Mouse (Mus musculus): Measurements from ENCODE around the gene Josd1.
A peak's percentile ranks its signal among the peaks of the same experiment; 100 is the strongest.

Josd1 gene

DNA sequence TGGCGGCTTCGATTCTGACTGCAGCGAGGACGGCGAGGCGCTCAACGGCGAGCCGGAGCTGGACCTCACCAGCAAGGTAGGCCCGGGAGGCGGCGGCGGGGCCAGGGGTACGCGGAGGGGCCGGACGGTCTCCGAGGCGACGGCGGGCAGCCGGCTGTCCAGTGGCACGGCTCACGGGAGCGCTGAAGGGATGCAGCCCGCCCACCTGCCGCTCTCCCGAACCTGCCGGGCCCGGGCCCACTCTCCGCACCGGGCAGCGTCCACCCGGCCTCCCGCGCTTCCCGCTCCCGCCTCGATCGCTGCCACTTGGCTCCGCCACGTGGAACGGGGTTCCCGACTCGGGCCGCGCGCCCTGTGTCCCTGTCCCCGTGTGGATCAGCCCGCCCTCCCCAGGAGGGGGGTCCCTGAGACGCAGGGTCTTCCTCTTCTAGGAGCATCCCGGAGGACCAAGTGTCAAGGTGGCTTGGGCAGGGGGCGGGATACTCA, 3.3 kb upstream of the Josd1 start:
- peak in 1 of 2 experiments; percentile 60 for DNase-seq

DNA sequence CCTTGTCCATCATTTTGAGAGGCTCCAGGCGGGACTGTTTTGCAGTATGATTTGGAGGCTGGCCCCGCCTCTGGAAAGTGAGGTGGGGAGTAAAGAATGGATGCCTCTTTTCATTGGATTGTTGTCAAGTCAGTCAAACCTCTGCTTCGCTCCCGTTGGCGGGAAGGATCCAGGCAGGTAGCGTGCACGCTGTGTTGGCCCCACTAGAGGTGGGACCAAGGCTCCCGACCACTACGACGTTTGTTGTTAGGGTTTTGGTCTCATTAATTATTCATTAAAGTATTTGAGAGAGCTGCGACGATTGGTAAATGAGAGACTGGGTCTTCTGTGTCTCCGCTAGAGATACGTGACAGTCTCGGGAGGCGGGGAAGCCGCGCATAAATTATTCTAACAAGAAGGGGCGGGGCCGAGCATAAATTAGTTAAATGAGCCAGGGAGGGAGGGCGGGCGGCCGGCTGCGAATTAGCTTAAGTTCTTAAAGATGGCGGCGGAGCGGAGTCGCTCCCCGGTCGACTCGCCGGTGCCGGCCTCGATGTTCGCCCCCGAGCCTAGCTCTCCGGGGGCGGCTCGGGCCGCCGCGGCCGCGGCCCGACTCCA, 2.8 kb upstream of the Josd1 start, which contains the start of gene Gtpbp1:
Gene Gtpbp1, plus strand, starts transcription at position 420 of the 597 bp plus-strand sequence.
- peak; percentile 98 to 99 for DNase-seq

DNA sequence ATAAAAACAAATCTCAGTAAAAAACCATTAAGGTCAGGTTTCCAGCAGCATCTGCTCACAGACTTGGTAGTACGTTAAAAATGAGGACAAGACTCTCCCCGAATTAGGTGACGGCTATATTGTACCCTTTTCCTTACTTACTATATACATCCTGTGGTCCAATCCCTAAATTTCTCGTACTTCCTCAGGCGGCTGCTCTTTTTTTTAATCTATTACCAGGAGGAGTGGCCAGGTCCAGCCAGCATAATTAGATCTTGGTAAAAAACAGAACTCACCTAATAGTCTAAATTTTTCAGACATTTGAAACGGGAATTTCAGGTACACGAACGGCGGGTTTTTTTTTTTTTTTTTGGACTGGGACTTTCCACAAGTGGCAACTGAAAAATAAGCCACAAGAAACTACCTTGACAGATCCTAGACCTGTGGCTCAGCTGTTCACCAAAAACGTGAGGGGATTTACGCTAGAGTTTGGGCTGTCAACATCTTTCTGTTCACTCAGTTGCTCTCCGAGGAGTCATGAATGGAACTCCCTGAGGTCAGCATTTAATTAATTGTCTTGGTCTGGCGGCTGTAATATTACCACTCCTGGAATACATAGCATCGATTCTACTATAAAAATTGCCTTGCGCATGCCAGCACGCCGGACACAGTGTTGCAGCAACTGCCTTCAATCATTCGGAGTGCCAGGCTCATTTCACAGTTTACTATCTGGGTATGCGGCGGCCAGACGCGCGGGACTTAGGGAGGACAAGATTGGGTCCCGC, 2.1 kb upstream of the Josd1 start:
- no peak for DNase-seq

DNA sequence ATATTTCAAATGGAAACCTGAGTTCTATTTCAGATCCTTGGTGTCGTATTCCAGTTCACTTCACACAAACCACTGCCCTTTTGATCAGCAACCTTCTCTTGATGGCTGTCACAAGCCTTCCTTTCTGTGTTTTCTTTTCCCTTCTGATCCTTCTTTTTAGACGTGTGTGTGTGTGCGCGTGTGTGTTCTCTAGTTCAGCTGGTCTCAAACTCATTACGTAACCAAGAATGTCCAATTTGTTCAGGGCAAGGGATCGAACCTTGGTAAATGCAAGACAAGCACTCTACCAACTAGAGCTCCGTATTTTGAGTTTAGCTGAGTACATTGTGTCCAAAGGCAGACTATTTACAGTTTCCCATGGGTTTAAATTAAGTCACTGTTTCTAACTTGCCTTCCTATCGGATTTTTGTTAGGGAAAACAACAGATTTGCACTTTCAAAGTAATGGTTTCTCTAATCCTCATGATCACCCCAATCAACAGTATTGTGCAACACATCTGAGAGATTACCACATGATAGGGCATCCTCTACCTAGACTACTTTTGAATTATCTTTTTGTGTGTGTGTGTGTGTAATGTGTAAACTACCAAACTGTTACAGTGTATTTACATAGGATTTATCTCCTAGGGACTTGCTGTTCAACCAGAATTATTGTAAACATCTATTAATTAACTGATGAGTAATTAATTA, 693 bp upstream of the Josd1 start:
- DNase-seq: no peak

DNA sequence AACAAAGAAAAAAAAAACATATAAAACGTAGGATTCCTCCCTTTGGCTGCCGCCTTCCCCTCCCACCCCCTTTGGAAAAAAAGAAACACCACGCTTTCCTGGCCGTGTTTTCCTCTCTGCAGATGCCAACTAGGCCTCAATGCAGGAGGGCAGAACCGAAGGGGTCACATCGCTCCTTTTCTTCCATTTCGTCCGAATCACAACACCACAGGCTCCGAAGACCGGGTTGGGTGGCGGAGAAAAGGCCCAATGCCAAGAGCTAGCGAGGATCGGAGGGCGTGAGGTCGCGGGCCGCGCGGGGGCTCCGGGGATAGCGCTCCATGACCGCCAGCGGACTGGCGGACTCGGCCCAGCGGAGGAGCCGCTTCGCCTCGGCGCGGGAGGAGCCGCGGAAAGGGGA, 544 bp downstream of the Josd1 start:
- DNase-seq: peak in 1 of 2 experiments; percentile 69

DNA sequence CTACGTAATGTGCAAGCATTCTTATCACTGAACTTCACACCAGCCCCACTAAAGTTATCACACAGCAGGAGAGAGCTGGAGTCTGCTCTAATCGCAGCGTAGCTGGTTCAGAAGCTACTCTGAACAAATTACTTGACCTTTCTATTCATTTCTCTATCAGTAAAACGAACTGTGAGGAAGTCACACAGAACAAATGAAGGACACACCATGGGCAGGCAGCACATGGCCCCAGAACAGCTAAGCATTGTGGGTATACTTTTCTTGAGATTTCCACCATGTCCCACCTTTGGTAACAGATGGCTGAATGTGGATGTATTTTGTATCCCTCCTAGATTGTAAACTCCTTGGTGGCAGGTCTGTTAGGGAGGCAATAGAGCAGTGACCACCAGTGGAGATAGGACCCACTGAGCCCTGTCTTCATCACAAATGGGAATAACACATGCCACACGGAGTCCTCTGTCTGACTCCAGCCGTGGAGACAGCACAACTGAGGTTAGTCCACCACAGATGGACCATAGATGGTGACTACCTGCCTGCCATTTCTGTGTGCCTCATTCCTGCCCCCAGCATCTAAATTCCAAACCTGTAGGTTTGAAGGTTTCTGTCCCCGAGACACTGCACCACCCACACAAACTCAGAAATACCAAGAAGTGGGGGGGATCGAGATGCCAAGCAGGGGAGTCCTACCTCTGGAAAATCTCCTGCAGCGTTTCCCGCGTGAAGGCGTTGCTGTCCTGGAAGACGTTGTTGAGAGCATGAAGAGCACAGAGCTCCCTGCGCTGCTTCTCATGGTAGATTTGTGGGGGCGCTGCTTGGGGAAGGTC, 1.5 kb downstream of the Josd1 start:
- DNase-seq: no peak

DNA sequence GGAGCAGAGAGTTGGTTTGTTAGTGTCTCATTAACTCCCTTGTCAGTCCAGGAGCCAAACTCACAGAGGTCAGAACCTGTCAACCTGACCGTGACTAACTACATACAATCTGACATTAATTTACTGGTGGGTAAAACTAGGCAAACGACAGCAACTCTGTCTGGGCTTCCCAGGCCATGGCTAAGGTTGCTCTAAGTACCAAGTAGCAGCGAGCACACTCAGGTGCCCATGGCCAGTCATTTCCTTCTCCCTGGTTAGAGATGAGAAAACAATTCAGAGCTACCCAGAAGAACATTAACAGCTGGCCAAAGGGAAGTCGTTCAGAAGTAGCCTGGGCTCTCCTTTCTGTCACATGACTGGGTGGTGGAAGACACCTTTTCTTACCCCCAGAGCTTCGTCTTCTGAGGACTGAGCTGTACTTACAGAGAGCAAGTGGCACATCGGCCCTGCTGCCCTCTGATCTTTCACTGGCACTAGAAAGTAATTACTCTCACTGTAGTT, 2.5 kb downstream of the Josd1 start:
- no peak for DNase-seq

DNA sequence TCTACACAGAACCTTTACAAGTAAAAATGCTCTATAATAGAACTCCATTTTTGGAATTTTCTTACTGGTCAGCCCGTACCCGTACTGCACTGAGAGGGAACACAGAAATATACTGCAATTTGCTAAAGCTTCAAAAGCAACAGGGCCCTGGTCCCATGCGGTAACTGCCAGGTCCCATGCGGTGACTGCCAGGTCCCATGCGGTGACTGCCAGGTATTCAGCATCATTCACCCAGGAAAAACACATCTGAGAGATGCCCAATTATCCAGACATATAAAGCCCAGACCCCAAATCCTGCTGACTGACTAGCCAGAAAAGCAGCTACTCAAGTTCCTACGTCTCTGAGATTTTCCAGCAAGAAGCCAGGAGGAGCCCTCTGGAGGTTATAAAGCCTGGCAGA, 3.1 kb downstream of the Josd1 start:
- DNase-seq: peak; percentile 47 to 63

DNA sequence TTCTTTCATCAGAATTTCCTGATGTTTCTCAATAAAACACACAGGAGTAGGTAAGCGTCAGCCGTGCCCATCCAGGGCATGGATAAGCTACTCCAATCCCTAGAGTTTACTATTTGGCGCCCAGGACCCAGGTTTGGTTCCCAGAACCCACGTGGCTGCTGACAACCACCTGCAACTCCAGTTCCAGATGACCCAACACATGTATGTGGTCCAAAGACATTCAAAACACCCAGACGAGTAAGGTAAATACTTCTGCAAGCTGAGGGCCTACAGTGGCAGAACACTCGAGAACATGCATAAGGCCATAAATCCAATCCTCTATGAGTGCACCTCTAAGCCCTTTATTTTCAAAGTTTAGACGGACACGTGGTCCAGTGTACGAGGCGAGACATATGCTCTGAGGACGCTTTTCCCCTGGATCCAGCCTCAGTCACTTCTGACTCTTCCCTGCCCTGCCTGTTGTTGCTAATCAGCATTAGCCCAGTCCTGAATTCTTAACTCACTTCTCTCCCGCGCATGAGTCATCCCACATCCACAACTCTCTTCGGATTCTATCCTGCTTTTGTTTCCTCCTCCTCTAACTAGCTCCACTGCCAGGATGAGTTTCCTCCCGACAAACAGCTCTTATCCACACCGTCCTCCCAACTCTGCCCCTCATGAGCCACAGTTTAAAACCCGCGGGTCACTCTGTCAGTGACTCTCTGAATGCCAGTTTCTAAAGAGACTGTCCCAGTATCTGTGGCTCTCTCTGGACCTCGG, 3.8 kb downstream of the Josd1 start:
- DNase-seq: no peak

DNA sequence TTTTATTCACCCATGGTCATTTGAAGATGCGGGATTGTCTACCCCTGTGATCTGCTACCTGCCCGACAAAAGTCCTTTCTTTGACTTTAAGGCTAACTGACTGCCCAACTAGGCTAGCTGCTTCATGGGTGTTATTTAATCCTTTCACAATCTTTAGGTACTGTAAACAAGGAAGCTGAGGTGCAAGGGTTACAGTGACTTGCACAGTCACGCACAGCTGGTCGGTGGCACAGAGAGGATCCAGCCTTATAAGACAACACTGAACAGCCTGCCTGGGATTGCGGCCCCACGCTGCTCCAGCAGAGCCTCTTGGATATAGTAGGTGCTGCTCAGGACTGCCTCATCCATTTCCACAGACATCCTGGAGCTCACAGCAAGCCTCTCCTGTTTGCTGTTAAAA, 4.6 kb downstream of the Josd1 start:
- DNase-seq: no peak

DNA sequence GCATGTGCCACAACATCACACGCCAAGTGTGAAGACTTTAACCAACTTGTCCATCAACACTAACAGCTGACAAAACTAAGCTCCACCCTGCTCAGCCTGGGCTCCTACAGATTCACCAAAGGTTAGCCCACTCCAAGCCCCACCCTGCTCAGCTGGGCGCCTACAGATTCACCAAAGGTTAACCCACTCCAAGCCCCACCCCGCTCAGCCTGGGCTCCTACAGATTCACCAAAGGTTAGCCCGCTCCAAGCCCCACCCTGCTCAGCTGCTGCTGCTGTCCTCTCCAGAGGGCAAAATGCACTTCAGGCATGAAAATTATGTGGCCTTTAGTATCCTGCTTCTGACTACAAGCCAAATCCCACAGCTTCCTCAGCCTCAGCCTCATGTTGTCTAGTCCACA, 5.7 kb downstream of the Josd1 start:
- DNase-seq: no peak

DNA sequence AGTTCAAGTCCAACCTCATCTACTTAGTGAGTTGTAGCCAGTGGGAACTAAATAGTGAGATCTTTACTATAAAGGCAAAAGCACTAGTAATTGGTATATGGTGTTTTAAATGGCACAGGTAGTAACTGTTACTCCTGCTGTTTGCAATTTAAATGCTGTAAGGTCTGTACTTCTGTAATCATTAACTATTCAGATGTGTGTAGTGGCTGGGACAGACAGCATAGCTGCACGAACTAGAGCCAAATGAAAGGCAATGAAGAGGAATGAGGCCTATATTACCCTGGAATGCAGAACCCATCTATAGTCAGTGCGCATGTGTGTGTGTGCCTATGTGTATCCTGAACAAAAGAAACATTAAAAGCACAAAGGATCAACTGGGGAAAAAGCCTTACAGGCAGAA, 9.8 kb downstream of the Josd1 start:
- no peak for DNase-seq

DNA sequence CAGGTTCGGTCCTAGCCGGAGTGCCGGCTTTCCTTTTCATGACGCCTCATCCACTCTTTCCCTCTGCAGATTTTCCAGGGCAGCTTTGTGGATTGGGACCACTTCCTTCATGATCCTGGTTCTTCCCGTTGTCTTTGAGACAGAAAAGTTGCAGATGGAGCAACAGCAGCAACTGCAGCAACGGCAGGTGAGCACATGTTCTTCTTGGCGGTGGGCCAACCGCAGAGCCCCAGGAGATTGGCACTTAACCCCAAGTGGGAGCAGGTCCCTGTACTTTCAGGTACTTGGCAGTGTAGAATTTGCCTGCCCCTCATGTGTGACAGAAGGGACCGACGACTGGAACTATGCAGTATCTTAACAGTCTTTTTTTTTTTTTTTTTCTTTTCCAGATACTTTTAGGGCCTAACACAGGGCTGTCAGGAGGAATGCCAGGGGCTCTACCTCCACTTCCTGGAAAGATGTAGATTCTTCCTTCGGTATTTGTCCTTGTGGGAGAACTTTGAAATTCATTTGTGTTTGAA, 15.8 kb downstream of the Josd1 start:
- peak in 1 of 2 experiments; percentile 47 for DNase-seq

DNA sequence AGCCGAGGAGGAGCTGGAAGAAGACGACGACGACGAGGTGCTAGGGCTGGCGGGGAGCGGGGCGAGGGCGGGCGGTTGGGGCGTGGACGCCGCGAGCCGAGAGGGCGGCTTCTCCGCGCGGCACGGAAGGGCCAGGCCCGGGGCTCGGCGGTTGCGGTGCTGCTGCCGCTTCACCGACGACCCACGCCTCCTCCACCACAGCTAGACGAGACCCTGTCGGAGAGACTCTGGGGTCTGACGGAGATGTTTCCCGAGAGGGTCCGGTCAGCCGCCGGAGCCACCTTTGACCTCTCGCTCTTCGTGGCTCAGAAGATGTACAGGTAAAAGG, 16.8 kb downstream of the Josd1 start:
- no peak for DNase-seq

DNA sequence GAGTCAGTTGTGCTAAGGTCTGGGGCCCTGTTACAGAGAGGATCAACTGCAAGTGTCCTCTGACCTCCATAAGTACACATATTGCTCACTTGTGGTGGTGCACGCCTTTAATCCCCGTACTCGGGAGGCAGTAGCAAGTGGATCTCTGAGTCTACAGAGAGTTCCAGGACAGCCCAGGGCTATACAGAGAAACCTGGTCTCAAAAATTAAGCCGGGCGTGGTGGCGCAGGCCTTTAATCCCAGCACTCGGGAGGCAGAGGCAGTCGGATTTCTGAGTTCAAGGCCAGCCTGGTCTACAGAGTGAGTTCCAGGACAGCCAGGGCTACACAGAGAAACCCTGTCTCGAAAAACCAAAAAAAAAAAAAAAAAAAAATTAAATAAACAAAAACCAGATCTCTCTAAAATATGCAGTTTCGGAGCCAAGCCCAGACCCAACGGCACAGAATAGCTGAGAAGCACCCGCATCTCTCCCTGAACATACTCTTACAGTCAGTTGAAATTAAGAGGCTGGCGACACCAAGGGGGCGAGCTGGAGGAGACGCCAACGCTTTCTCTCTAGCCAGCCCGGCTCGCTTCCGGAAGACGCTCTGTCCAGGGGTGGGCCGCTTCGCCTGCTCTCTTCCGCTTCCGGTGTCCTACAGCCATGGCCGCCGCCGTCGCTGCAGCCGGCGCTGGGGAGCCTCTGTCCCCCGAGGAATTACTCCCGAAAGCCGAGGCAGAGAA, 17.3 kb downstream of the Josd1 start, which contains the start of gene Tomm22:
Gene Tomm22, plus strand, starts transcription at position 613 of the 723 bp plus-strand sequence.
- peak; percentile 91 for DNase-seq

DNA sequence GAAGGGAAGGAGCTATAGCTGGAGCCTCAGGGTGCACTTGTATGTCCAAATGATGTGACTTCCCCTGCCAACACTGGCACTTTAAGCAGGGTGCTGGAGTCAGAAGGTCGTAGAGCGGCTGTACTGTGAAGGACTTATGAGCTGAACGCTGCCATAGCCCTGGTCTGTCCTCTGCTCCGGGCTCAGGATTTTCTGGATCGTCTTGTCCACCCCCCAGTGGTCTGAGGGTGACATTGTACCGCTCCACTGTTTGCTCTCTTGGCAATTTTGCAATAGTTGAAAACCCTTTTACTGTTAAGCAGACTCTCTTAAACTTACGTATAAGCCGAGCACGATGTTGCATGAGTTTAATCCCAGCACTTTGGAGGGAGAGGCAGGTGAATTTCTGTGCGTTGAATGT, 18.5 kb downstream of the Josd1 start:
- DNase-seq: no peak

DNA sequence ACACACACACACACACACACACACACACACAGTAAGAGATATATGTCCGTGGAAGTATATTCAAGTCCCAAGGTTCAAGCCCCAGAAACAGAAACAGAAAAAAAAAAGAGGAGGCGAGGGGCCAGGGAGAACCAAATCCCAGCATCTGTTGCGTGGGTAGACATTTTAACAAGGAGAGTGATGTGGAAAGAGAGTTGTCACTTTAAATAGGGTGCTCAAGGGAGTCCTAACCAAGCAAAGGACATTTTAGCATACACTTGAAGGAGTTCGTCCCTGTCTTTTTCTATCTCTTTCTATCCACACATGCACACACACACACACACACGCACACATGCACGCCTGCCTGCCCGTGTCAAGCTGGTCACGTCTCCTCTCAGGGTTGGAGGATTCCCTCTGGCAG, 23.1 kb downstream of the Josd1 start:
- DNase-seq: no peak

DNA sequence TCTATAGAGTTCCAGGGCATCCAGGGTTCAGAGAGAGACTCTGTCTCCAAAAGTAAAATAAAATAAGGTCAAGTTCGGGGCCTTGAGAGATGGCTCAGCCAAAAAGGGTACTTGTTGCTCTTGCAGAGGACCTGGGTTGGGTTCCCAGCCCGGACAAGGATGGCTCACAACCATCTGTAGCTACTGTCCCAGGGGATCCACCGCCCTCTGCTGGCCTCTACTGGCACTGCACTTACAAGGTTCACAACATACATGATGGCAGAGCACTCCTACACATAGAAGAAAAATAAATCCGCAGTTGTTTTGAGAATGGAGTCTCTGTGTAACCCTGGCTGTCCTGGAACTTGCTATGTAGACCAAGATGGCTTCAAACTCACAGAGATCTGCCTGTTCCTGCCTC, 25.9 kb downstream of the Josd1 start:
- peak; percentile 42 to 73 for DNase-seq

DNA sequence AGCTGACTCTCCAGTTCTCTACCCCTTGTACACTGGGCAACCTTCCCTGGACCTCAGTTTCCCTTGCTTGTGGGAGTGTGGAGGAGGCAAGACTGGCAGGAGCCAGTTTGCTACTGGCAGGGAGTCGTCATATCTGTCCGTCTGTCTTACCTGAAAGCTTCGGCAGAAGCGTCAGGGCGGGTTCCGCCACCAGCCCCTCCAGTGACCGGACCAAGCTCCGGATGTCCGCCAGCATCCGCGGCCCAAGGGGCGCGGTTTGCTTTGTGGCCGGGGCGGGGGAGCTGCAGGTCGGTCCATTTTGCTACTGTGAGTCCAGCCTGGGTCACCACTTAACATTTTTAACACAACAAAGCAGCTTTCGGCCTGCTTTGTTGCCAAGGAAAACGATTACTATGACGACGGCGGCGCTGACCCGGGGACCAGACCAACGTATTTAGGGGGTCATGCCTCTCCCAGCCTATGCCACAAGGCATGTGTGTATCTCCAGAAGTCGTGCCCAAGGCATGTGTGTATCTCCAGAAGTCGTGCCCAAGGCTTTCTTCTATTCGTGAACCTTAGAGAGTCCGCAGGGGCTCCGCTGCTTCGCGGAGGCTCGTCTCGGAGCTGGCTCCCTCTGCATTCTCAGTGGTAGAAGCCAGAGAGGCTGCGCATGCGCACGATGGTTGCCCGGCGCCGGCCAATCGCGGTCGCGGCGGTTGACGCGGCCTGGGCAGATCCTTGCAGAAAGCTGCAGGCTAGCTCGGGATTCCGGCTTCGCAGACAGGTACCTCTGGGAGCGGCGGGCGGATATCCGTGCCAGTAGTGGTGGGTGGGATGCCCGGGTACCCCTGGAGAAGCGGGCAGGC, 29.0 kb downstream of the Josd1 start, which contains the start of the genes Fam227a and Cby1:
Gene Fam227a, minus strand, starts transcription at position 426 of the 845 bp plus-strand sequence.
Gene Cby1, plus strand, starts transcription at position 669 of the 845 bp plus-strand sequence.
- DNase-seq: peak; percentile 98
